Mouse (Mus musculus): ENCODE data around the gene Klhl29. TPM values are rescaled to one million over a fixed set of nuclear protein-coding genes. Genes with fewer than 3 reads are reported as not detected.

Klhl29 gene
- total RNA-seq, 2 experiments from 2014 or later, result 38.9 to 40.9 TPM

DNA sequence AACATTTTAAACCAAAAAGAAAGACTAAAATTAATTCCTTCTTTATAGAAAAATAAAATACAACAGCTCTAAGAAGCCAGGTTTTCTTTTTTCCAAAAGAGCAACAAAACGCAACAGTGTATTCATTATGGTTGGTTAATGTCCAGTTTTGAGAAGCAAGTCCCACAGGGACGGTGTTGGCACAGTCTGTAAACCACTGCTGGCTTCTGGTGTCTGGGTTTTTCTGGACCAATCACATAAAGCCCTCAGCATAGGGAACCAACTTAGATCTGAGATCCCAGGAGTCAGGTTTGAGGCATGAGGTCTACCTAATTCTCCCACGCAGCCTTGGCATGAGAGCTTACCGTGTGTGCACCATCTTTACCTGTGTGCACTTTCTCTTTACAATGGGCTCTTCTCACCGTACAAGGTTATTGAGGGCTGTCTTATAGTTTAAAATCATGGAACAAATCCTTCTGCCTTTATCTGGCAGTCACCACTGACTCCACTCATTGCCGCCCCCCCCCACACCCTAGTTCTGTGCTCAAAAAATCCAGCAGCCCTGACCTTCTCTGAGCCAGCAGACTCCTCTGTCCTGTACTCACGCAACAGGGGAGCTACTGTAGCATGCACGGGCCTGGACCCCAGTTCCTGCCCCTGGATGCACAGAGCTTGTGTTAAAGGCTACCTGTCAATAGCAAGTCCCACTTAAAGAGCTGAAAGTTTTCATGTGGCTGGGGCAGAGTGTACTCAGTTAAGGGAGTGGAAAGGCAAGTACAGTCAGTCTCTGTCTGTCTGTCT, 132.7 kb downstream of the Klhl29 start:
- no peak for TF ChIP-seq CTCF (conservative IDR thresholded peaks at IDR 0.05)
- Histone ChIP-seq H3K4me3 (no peak overlapping the region), H3K27ac (peak overlapping the region; percentile 78)
- DNase-seq (ENCODE audit: low spot score in 2 of 2), result no peak

DNA sequence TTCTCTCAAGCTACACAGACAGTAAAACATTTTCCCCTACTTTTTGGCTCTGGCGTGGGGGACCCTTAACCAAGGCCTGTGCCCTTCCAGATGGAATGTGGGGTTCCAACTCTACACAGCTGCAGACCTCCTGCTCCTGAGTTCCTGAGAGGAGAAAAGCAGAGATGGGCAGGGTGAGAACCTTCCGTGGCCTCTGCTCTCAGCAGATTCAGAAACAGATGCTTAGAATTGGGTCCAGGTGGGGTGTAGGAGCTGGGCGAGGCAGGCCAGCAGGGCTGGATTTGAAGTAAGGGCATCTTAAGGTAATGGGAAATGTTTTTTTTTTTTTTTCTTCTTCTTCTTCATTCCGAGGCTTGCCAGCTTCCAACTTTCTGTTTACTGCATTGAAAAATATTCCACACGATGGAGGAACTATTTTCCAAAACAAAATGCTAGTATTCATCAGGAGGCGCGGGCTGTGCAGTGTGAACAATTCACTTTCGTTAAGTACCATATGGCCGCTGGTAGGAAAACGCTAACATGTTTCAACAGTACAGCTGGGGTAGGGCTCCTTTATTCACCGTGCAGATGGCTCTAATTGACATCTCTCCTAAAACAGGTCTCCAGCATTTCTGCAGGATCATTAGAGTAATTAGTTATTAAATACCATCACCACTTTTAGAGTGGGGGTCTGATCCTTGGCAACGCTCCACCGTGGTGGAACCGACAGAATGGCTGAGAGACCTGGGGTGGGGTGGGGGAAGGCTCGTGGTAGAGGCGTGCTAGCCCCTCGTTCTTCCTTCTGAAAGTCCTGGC, 135.8 kb downstream of the Klhl29 start:
- Histone ChIP-seq H3K27ac (peak overlapping the region; percentile 73), H3K4me3 (no peak overlapping the region)
- no peak for TF ChIP-seq CTCF (conservative IDR thresholded peaks at IDR 0.05)
- DNase-seq (ENCODE audit: low spot score in 2 of 2), result peak; percentile 67

DNA sequence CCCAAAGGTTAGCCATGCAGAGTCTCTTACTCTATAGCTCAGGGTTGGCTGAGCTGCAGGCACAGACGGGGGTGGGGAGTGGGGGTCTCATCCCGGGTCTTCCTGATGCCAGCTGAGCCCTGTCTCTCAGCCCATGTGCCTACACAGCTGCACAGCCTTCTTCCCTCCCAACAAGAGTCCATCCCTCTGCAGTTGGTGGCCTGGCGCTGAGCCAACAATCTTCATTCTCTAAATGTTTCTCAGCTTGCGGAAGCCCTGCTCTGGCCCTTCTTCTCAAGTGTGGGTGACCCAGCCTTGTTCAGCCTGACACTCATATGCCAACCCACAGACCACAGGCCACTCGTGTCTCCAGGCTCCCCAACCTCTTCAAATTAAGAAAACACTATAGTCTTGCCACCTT, 138.4 kb downstream of the Klhl29 start:
- DNase-seq (ENCODE audit: low spot score in 2 of 2), result peak in 1 of 2 experiments; percentile 41
- 0 out of 2 replicates have a peak overlapping the region, but pooled peaks have one; percentile 14 for H3K27ac ChIP-seq
- TF ChIP-seq CTCF (conservative IDR thresholded peaks at IDR 0.05), result peak; percentile 47

DNA sequence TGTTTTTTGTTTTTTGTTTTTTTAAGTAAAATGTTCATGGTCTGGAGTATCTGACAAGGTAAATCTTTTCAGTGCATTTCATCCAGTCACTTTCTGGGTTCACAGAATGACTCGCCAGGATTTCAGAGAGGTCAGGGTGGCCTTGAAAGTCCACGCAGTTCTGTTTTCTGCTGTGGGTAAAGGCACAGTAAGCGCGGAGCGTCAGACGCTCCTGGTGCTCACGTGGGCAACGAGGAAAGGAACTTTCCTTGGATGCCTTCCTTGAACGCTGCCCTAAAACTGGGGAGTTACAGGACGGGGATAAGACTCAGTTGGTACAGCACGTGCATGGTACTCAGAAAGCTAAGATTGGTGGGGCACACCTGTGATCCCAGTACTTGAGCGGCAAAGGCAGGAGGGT, 139.9 kb downstream of the Klhl29 start:
- no peak for TF ChIP-seq CTCF (conservative IDR thresholded peaks at IDR 0.05)
- H3K4me3 ChIP-seq, result no peak overlapping the region
- DNase-seq (ENCODE audit: low spot score in 2 of 2), result no peak

More for the DNA sequence above, 138.4 kb downstream of the Klhl29 start:
- H3K4me3 ChIP-seq, result no peak overlapping the region

GRCm38 (mm10) chr12:5230504-5230903, 145.0 kb downstream of the Klhl29 start:
- H3K27ac ChIP-seq, result peak overlapping the region; percentile 41; the same call in 1 of the 2 replicates
- no peak for DNase-seq (ENCODE audit: low spot score in 2 of 2)
- H3K4me3 ChIP-seq, result no peak overlapping the region
- TF ChIP-seq CTCF (conservative IDR thresholded peaks at IDR 0.05), result no peak

More for the DNA sequence above, 139.9 kb downstream of the Klhl29 start:
- H3K27ac ChIP-seq, result no peak overlapping the region

DNA sequence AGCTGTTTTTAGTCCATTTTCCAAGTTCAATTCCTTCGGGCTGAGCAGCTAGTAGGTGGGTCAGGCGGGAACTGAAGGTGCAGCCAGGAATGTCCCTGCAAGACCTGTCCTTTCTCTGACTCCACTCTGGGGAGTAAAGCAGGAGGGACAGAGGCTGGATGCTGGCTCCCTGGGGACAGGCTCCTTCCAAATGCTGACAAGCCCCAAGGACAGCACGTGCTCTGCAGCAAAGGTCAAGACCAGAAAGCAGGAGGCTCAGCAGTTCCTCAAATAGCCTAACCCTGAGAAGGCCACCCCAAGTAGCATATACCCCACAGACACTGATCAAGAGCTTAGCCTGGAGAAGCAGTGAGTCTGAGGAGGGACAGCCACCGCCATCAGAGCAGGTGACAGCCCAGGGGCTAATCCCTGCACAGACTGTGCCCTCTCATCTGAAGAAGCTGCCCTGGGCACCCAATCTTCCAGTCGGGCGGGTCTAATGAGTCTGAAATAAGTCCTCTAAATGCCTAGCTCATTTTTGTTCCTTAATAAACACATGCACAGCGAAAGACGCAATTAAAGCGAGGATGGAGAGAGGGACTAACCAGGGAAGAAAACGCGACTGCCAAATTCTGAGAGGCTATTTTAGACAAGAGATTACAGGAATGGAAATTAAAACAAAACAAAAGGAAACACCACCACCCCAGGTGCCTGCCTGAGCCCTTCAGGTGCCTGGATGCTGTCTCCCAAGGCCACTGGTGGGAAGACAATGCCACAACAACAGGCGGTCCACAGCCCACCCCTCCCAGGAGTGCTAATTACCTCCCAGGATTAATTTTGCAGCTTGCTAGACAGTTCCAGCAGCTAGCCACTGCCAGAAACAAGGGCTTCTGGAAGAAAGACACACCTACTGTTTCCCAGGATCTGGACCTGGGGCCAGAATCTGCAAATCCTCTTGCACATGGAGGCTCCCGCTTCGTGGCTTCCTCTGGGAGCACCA, 148.5 kb downstream of the Klhl29 start:
- H3K4me3 ChIP-seq, result no peak overlapping the region
- no peak for TF ChIP-seq CTCF (conservative IDR thresholded peaks at IDR 0.05)
- H3K27ac ChIP-seq, result peak overlapping the region; percentile 43; the same call in 1 of the 2 replicates
- no peak for DNase-seq (ENCODE audit: low spot score in 2 of 2)

DNA sequence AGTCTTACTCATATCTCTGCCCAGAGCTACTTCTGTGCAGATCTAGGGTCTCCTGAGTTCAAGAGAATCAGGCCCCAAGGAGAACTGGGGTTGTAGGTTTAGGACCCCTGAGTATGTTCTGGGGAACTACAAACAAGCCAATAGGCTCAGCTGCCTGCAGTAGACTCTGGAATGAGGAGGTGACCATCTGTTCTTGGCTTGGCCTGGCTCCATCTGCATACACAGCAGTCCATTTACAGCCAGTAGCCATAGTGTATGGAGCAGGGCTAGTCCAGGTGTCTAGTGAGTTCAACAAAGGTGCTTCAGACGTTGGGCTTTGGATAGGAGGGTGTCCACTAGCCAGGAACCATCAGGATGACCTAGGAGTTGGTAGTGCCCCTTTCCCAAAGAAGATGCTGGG, 151.9 kb downstream of the Klhl29 start:
- TF ChIP-seq CTCF (conservative IDR thresholded peaks at IDR 0.05), result no peak
- no peak overlapping the region for H3K27ac ChIP-seq
- no peak for DNase-seq (ENCODE audit: low spot score in 2 of 2)
- H3K4me3 ChIP-seq, result no peak overlapping the region

DNA sequence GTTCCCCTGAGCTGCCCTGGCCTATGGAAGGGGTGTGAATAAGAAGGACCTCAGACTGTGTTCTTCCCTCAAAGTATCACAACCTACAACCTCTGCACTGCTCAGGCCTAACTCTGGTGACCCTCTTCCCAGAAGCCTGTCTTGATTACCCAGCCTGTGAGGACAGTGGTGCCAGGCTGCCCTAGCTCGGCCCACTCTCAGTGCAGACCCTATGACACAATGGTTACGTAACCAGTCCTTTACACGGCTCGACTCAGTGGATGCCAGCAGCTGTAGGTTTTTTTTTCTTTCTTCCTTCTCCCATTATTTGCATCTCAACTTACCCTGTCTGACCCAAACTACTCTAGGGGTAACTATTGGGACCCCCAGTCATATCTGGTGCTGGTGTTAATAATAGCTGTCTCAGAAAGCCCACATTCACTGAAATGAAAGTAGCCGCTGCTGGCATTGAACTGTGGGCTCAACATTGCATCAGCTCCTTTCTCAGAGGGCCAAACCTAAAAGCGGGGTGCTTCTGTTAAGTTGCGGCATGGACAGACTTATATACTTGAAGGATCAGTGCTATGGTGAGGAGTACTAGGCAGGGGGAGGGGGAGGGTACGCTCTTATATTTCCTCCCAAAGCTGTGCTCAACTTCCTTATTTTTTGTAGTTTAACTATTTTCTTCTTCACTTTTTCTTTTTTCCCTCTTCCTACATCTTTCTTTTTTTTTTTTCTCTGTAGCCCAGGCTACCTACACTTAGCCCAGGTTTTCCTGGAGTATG, 152.9 kb downstream of the Klhl29 start:
- no peak for TF ChIP-seq CTCF (conservative IDR thresholded peaks at IDR 0.05)

GRCm38 (mm10) chr12:5219913-5220575, 155.4 kb downstream of the Klhl29 start:
- Histone ChIP-seq H3K27ac (peak overlapping the region; percentile 62), H3K4me3 (peak overlapping the region; percentile 9; the same call in 1 of the 2 replicates)
- peak in 1 of 2 experiments; percentile 59 for DNase-seq (ENCODE audit: low spot score in 2 of 2)
- TF ChIP-seq CTCF (conservative IDR thresholded peaks at IDR 0.05), result no peak

More for the DNA sequence above, 152.9 kb downstream of the Klhl29 start:
- no peak overlapping the region for H3K4me3 ChIP-seq
- DNase-seq (ENCODE audit: low spot score in 2 of 2), result no peak
- no peak overlapping the region; the same call in 1 of the 2 replicates for H3K27ac ChIP-seq

DNA sequence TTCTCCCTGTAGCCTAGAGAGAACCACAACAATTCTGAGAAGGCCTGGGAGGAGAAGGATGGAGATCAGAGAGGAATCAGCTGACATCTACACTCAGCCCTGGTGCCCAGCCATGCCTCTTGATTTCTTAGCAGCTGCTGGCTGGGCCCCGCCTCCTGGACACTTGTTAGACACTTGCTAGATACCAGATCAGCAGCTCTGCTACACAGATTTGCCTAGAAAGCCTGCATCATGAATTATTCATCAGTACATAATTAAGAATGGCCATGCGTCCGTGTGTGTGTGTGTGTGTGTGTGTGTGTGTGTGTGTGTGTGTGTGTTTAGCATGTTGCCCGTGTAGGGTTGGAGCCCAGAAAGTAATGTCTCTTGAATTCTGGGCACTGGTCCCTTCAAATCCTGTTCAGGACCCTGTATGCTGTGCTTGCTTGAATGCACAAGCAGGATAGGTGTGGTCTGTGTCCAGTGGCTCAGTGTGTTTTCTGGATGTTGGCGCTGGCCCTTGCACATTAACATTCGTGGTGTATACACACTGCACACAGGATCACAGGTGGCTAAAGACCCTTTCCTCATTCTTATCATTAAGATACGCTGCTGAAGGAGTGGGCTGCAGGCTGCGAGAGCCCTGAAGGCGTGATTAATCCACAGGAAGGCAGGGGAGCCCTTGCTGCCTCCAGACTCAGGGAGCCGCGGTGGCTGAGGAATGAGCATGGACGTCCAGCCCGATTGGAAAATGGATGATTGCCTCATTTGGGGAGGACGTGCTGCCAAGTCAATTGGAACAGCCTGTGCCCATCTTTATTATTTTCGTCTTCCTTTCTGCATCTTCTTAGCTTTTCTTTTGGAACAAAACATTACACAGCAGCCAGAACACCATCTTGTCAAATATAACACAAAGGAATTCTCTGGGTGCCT, 159.4 kb downstream of the Klhl29 start:
- no peak for TF ChIP-seq CTCF (conservative IDR thresholded peaks at IDR 0.05)
- peak in 1 of 2 experiments; percentile 55 for DNase-seq (ENCODE audit: low spot score in 2 of 2)
- no peak overlapping the region for H3K4me3 ChIP-seq
- peak overlapping the region; percentile 76 for H3K27ac ChIP-seq

All from layer of hippocampus, adult 2 months (tissue).